Mouse (Mus musculus): Measurements from ENCODE around the gene Nmb.
"Not testable (repeated sequence)": the region's sequence is repeated elsewhere in the genome, so short reads cannot be mapped to it uniquely, and the experiment has no call there.

Gene Nmb

GRCm38 (mm10) chr7:80904921-80905515 is at the start of gene Nmb:
Gene Nmb (minus strand): TSS chr7:80905076.
- DNase-seq (ENCODE audit: low spot score in 2 of 2) = peak in 1 of 2 experiments; percentile 31

DNA sequence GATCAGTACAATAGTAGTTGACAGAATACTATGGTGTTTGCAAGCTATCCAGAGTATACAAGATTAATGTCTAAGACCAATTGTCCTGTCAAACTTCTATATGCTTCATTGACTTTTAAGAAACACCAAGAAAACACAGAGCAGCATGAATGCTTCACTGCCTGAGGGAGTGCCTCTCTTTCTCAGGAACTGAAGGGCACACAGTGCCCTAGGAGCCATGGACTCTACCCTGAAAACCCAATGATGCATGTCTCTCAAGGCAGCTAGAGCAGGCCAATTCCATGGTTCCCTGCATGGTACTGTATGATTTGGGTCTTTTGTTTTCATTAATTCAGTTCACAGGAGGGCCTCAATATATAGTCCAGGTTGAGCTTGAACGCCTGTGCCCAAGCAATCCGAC is 49.4 kb upstream of the Nmb start:
- no peak for DNase-seq (ENCODE audit: low spot score in 2 of 2)

GRCm38 (mm10) chr7:80952140-80952539 is 47.3 kb upstream of the Nmb start:
- DNase-seq (ENCODE audit: low spot score in 2 of 2) = no peak

DNA sequence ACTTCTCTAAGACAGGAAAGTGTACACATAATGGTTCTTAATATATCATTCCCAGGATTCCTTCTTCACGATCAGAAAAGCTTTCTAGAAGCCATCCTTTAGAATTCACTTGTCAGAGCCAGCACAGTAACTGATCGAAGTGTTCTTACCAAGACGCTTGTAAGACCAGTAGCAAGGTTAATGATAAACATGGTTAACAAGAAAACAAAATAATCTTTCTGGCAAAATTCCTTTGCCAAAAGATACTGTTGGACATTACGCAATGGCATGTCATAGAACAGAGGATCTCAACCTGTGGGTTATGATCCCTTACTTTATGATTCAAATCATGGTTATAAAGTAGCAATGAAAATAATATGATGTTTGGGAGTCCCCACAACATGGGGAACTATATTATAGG is 46.6 kb upstream of the Nmb start:
- no peak for DNase-seq (ENCODE audit: low spot score in 2 of 2)

DNA sequence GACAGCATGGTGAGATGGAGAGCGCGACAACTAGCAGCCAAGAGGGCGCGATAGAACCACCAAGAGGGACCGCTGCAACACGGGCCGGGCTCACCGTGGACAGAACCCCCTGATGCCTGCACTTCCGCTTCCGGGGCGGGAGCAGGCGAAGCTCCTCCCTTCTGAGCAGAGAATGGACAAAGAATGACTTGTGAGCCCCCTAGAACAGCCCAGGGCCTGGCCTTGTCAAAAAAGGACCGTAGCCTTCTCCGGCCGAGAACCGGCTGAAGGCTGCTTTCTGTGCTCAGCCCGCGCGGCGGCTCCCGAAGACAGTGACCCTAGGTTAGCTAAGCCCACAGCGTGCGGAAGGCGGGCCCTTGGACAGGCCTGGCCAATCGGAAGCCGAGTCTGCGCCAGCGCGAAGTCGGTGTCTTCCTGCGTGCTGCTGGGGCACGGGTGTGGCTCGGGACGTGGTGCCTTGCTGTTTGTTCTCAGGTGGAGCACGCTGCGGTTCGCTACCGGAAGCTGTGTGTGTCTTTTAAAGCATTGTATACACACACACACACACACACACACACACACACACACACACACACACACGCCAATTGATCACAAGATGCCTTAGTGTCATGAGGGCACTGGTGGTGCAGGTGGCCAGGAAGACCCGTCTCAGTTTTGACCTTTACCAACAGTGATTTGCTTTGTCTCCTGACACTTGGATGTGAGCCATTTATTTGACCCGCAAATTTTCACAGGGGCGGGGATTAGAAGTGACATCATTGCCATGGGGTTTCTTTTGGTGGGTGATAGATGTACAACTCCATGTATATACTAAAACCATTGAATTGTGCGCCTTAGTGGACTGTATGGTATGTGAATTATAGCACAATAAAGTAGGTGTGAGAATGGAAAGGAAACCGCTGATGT is 42.8 kb upstream of the Nmb start, which contains the start of gene Sec11a:
Gene Sec11a (minus strand): TSS at position 336 of the 906 bp plus-strand sequence.
- peak; percentile 86 to 88 for DNase-seq (ENCODE audit: low spot score in 2 of 2)

DNA sequence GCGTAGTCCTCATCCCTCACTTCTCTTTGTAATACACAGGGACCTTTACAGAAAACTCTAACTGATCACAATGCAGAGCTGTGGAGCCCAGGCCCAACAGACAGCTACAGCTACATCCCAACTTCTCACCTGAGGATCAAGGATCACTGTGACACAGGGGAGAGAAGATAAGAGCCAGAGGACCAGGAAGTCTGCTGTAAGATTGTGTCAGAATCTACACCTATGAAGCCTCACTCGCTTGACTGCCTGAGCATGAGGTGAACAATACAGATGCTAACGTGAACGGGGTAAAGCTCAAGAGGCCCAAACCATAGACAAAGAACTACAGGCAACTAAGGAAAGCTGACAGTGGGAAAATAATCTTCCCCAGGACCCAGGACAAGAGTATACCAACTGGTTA is 34.9 kb upstream of the Nmb start:
- DNase-seq (ENCODE audit: low spot score in 2 of 2) = no peak

DNA sequence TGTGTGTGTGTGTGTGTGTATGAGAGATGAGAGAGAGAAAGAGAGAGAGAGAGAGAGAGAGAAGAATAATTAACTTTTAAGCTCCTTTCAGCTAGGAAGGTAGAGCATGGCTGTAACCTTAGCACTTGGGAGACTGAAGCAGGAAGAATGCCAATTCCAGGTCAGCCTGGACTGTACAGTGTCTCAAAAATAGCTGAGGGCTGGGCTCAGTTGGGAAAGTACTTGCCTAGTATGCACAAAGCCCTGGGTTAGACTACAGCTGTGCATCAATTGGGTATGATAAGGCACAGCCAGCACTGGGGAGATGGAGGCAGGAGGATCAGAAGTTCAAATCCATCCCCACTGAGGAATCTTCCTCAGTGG is 32.4 kb upstream of the Nmb start:
- DNase-seq (ENCODE audit: low spot score in 2 of 2) = not testable (repeated sequence)

DNA sequence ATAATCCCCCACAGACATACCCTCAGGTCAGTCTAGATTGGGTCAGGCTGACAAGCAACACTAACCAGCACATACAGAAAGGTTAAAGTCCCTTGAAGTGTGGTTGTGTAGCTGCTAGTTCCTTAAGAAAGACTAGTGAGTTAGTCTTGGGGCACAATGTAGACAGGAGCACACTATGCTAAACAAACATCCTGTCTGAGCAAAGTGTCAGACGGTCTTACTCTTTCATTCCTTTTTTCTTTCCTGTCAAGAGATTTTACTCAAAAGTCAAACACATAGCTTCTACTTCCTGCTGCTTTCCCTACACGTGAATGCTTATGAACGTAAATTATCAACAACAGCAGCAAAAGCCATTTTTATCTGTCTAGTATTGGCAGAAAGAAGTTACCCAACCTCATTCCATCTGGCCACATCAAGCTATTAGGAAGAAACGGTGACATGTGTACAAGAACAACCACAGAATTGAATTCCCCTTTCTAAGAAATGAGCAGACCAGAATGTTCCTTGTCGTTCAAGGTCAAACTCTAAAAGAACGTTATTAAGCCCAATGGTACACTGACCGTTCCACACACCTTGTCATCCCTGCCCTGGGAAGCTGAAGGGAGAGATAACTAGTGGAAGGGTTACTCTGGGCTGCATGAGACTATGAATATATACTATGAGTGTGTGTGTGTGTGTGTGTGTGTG is 31.9 kb upstream of the Nmb start:
- not testable (repeated sequence) for DNase-seq (ENCODE audit: low spot score in 2 of 2)

GRCm38 (mm10) chr7:80935834-80936233 is 31.0 kb upstream of the Nmb start:
- no peak for DNase-seq (ENCODE audit: low spot score in 2 of 2)

GRCm38 (mm10) chr7:80932777-80933176 is 27.9 kb upstream of the Nmb start:
- DNase-seq (ENCODE audit: low spot score in 2 of 2) = no peak

GRCm38 (mm10) chr7:80931618-80932207 is 26.8 kb upstream of the Nmb start:
- no peak for DNase-seq (ENCODE audit: low spot score in 2 of 2)

GRCm38 (mm10) chr7:80923165-80923564 is 18.3 kb upstream of the Nmb start:
- no peak for DNase-seq (ENCODE audit: low spot score in 2 of 2)

DNA sequence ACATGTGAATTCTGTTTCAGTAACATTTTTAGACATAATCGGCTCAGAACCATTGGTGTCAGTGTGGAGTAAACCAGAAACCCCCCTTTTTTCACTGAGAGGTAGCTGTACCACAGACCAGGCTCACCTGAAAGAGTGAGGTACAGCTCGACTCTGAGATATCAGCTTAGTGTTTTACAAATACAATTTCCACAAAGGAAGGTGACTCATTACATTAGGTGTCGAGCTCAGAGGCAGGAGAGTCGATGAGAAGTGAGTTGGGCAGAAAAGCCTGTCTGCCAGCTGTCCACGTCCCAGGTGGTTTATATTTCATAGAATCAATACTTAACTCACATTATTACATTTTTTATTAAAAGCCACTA is 14.8 kb upstream of the Nmb start:
- no peak for DNase-seq (ENCODE audit: low spot score in 2 of 2)

DNA sequence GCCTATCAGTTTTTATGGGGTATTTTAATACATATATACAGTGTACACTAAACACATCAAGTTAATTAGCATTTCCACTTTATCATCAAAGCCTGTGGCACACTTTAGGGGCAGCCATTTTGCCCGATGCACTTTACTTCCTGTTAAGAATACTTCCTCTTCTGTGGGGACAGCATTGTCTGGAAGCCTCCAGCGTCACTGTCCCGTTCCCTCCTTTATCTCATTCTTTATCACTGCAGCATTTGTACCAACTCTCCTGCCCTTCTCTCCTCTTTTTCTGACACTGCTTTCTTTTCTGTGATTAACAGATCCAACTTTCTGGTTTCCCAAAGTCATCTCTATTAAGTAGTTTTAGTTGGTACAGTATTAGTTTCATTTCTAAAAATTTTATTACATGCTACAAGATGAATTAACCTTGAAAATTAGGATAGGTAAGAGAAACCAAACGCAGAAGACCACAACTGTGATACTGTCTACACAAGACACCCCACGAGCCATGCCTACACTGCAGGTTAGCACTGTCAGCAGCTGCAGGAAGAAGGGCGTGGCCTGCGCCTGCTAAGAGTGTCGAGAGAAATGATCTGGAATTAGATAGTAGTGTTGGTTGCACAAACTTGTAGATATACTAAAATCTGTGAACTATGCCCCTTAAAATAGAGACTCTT is 14.2 kb upstream of the Nmb start:
- DNase-seq (ENCODE audit: low spot score in 2 of 2) = peak in 1 of 2 experiments; percentile 17

GRCm38 (mm10) chr7:80917916-80918465 is 13.1 kb upstream of the Nmb start:
- DNase-seq (ENCODE audit: low spot score in 2 of 2) = no peak

- no peak for DNase-seq (ENCODE audit: low spot score in 2 of 2)
These were observed 7.6 kb upstream of the Nmb start for GRCm38 (mm10) chr7:80912496-80912895.

DNA sequence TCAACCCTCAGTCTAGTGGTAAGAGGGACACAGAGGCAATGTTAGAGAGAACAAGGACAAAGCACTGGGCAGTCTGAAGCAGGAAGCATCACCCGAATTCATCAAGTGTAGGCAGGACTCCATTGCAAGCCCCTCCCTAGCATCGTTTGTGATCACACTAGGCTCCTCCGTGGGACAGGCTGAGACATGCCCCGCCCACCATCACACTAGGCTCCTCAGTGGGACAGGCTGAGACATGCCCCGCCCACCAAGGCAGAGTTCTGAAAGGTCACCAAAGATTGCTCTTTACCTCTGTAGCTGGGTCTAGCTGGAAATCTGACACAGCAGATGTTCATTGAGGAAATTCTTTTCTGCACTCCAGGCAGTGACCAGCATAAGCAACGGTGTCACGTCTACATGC is 6.2 kb upstream of the Nmb start:
- DNase-seq (ENCODE audit: low spot score in 2 of 2) = no peak

DNA sequence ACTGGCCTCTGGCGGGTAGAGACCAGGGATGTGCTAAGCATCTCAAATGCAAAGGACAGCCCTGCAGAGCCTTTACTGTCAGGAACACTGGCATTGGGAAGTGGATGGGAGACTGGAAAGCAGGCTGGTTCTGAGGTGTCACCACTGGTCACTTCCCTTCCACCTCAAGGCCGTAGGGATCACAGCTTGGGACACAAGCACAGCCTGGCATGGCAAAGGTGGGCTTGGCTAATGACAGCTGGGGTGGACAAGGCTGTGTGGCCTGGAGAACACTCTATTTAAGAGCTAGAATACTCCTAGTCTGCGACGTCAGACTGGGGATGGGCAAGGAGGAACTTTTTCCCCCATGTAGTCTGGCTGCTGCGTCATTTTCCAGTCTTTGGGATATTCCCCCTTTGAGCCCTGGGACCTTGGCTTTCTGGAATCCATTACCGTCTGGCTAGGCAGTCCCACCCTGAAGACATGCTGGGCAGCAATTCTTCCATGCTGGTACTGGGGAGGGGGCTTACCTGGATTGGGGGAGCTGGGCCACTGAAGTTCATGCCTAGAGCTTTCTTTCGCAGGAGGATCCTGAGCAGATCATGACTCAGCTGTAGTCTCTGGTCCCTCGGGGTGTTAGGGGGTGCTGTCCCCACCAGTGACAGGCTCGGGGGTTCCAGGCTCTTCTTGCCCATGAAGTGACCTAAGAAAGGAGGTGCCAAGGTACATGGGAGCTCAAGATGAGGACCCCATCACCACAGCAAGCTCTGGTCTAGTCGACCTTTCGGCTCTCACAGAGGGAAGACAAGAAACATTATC is 1.1 kb downstream of the Nmb start:
- DNase-seq (ENCODE audit: low spot score in 2 of 2) = no peak

DNA sequence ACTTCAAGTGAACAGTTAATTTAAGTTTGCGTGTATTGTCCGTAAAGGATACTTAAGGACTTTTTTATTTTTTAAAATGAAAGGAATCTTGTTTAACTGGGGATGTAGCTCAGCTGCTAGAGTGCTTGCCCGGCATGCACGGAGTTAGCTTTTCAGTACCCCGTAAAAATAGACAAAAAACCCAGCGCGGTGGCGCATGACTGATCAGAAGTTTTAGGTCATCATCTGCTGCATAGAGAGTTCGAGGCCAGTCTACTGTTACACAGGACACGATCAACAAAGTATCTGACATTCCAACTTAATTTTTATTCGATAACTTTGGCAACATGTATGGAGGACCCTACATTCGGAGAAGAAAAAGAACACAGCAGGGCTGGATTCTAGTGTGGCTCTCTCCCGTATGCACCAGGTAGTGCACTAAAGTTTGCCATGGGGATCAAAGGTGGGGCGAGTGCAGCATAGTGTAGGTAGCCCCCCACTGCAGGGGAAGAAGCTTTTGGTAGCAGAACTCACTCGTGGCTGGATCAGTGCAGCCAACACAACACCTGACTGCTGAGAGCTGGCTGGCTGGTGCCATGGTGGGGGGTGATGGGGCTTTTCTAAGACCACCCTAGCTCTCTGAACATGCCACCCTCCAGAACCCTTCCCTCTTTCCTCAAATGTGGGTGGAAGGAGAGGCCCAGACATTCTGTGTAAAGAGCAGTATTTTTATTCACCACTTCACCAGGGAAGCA is 3.2 kb downstream of the Nmb start:
- no peak for DNase-seq (ENCODE audit: low spot score in 2 of 2)

- peak; percentile 77 to 87 for DNase-seq (ENCODE audit: low spot score in 2 of 2)
These were observed 3.9 kb downstream of the Nmb start, which contains the start of gene Wdr73 for GRCm38 (mm10) chr7:80900944-80901501. Gene Wdr73 (minus strand): TSS chr7:80901269.
